ENCODE assay signal across 8 mouse cellular contexts in genomic region chr3:85970742-85971598, GRCm38 (mm10). TPM values are rescaled to one million over a fixed set of nuclear protein-coding genes. Genes with fewer than 3 reads are reported as not detected.
DNase-seq lines count a peak whose midpoint lies in the region; ATAC-seq lines count a peak whose summit lies in the region.

Gene Sh3d19, plus strand, starts transcription at chr3:85971109.

- no peaks in the 10 kb centered on the region for H3K36me3 ChIP-seq in intestine, embryonic 15.5 days
- no peaks in the 10 kb centered on the region for H3K36me3 ChIP-seq in megakaryocyte, embryonic 14.5 days (replicated peaks; ENCODE audit: low read length)

- peak within 1 kb of the TSS; percentile 75 for H3K4me3 ChIP-seq in intestine, embryonic 15.5 days (replicated peaks)
- H3K4me3 ChIP-seq in megakaryocyte, embryonic 14.5 days (replicated peaks) = peak within 1 kb of the TSS; percentile 92

- H3K9me3 ChIP-seq in intestine, embryonic 15.5 days = no peaks in the 10 kb centered on the region
- H3K9me3 ChIP-seq in megakaryocyte, embryonic 14.5 days = no peaks in the 10 kb centered on the region

- peak within 1 kb of the TSS; percentile 93 for H3K9ac ChIP-seq in intestine, embryonic 15.5 days

- H3K4me1 ChIP-seq in intestine, embryonic 15.5 days (replicated peaks) = peaks cover 13% of the 10 kb centered on the region; the same call in 1 of the 2 replicates
- H3K4me1 ChIP-seq in megakaryocyte, embryonic 14.5 days = peaks cover 14% of the 10 kb centered on the region

- ATAC-seq in intestine, embryonic 15.5 days = peak; percentile 94

- peak; percentile 92 to 93 for DNase-seq in adrenal gland, postnatal 36 days
- peak; percentile 46 for DNase-seq in embryo, embryonic 11.5 days (ENCODE audit: low read depth, low spot score)
- DNase-seq in gastrocnemius, postnatal 36 days = peak; percentile 64 to 74
- peak in 1 of 2 experiments; percentile 57 for DNase-seq in left cerebral cortex, postnatal 14 days (ENCODE audit: low spot score in 2 of 2)
- DNase-seq in right cerebral cortex, postnatal 36 days (ENCODE audit: low spot score in 2 of 2) = peak; percentile 10 to 25
- DNase-seq in c-Kit-positive CD71-positive TER-119-positive erythroid progenitor cells, embryonic 14.5 days (ENCODE audit: low spot score) = no peak

- H3K27ac ChIP-seq in intestine, embryonic 15.5 days = peak within 1 kb of the TSS; percentile 96

- intact Hi-C loops in gastrocnemius, postnatal 36 days (cut with DNase I) = no loop called here
- intact Hi-C loops in left cerebral cortex, postnatal 14 days (cut with DNase I) = no loop called here

- under 1% methylated on average over 51 of the region's 73 CpGs for WGBS in intestine, embryonic 15.5 days

- H3K27me3 ChIP-seq in intestine, embryonic 15.5 days (replicated peaks) = no peaks in the 10 kb centered on the region
- peaks cover 37% of the 10 kb centered on the region for H3K27me3 ChIP-seq in megakaryocyte, embryonic 14.5 days (replicated peaks)

- peak within 1 kb of the TSS; percentile 69 for H3K4me2 ChIP-seq in intestine, embryonic 15.5 days (replicated peaks)

RNA-seq across cellular contexts. Expression of gene Sh3d19, which starts in this region (rescaled TPM):
- 10 to 100 TPM; 21.0 to 26.4 TPM for total RNA-seq in adrenal gland, postnatal 36 days (2021)
- total RNA-seq in gastrocnemius, postnatal 36 days (2021) = 10 to 100 TPM; 10.4 to 15.9 TPM
- polyA plus RNA-seq in intestine, embryonic 15.5 days (2015; fragmentation: Nextera tagmentation; extraction: Ambion mirVana) = 41.6 and 43.6 TPM in 2 replicates
- 10 to 100 TPM; 34.6 to 36.4 TPM for total RNA-seq in left cerebral cortex, postnatal 14 days (2021)
- polyA plus RNA-seq in megakaryocyte, embryonic 14.5 days (2012; ENCODE audit: insufficient read depth, low replicate concordance) = 0.44 TPM in 1 of 2 replicates, not detected in the other

Comparison
In these comparisons a context has a peak if more than half of its experiments do, and no peak if none do; other contexts are left out.
1. RNA of gene Sh3d19 (polyA plus RNA-seq): 41.6 to 43.6 TPM in intestine, embryonic 15.5 days; 0.44 TPM in megakaryocyte, embryonic 14.5 days; every median in the first group is over 10 times any median in the second.